Mouse (Mus musculus) erythroblast, embryonic 14.5 days (primary cell): ENCODE measurements around the gene Nfib.

Source experiments
- GATA1 ChIP-seq: IDR thresholded peaks from 2 replicates; pipeline ENCODE4 v1.6.1; 2012; ENCODE audit warnings: low read length, inconsistent platforms, mixed read lengths
- TAL1 ChIP-seq: IDR thresholded peaks from 3 replicates; pipeline ENCODE4 v1.6.1; 2012; ENCODE audit warnings: low read length, inconsistent platforms, mixed read lengths

DNA sequence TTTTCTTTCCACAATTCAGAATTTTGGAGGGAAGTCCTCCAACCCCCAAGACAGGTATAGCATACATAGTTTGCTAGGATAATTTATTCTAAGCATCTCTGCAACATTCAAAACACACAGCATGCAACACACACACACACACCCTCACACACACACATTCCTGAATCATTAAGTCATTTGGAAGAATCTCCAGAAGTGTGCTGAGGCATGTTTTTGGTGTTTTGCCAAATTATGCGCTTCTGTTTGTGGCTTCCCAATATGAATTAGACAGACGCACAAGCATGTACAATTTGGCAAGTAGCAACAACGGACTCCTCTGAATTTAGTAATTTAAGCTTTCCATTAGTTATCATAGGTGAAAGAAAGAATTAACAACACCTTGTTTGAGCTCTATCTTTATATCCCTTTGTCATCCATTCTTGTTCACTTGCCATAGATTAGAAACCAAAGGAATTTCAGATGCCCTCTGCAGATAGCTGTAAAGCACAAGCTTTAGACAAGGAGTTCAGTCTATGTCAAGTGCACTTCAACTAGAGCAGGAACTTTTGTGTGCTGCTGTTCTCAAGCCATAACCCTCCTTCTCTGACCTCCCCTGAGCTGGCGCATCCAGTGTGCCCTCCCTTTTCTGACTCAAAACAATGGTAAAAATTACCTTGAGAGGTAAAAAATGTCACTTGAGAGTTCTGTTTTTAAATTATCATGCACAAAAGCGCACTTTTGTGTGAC is 235.2 kb downstream of the Nfib start:
- TF ChIP-seq GATA1: no peak
- no peak for TF ChIP-seq TAL1
